Mouse (Mus musculus) ovary, postnatal 10 days (tissue): ENCODE measurements around the gene Rbm7.
A peak's percentile ranks its signal among the peaks of the same experiment; 100 is the strongest.
"Not testable (repeated sequence)": the region's sequence is repeated elsewhere in the genome, so short reads cannot be mapped to it uniquely, and the experiment has no call there.

ENCODE experiments used
- DNase-seq: peaks from one replicate; pipeline ENCODE4 v3.0.0; 2022; ENCODE audit warnings: low spot score

The Rbm7 gene

DNA sequence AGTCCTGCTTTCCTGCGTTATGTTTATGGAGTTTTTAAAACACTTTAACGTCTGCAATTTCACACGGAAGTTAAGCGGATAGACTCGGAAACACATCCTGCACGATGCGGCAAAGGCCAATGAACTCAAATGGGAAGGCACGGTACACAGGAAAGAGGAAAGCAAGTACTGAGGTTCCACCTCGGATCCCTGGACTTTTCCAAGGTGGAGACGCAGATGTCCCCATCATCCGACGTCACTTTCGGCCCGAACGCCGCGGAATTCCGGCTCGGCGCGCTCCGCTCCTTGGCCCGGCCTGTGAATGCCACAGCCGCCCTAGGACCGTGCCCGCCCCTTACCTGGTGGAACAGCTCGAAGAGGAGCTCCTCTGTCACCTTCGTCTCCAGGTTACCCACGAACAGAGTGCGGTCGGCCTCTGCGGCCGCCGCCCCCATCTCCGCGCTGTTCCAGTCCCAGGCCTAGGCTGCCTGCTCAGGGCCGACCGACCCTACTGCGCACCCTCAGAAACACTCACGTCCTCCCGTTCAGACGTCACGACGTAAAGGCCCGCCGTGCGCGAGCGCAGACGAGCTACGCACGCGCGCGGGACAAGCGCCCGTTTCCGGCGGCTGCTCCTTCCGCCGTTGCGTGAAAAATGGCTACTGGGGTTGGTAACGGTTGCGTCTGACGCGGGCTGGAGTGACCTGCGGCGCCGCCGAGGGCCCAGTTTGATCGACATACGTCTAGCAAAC, at the start of gene Rbm7, which contains the start of gene Gm5617:
Rbm7 (minus strand) TSS at position 483 of the 731 bp plus-strand sequence.
Gm5617 (plus strand) TSS at position 626 of the 731 bp plus-strand sequence.
- DNase-seq, result peak; percentile 88

- no peak for DNase-seq
Observed at GRCm38 (mm10) chr9:48538688-48539087, 43.6 kb upstream of the Rbm7 start.

DNA sequence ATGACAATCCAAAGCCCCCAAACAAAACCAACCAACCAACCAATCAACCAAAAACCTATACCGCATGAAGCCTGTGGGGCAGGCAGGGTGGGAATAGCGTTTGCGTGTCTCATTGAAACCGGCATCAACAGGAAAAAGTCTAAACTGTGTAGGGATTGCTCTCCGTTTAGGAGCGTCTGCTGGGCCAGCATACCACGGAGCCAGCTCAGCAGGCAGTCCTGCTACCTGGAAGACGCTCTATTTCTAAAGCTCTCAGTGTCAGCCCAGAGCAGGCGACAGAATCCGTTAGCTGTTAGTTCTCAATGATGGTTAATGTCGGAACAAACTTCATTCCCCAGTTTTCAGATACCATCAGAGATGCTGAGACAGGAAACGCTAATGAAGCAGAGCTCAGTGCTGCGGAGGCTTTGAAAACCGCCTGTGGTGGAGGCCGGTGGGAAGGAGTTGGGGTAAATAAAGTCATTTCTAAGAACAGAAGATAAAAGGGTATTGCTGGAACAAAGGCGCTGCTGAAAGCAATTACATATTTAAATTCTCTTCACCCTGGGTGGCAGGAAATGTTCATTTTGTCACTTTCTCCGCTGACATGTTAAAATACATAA, 43.0 kb upstream of the Rbm7 start:
- DNase-seq, result no peak

GRCm38 (mm10) chr9:48537616-48538015, 42.5 kb upstream of the Rbm7 start:
- not testable (repeated sequence) for DNase-seq

DNA sequence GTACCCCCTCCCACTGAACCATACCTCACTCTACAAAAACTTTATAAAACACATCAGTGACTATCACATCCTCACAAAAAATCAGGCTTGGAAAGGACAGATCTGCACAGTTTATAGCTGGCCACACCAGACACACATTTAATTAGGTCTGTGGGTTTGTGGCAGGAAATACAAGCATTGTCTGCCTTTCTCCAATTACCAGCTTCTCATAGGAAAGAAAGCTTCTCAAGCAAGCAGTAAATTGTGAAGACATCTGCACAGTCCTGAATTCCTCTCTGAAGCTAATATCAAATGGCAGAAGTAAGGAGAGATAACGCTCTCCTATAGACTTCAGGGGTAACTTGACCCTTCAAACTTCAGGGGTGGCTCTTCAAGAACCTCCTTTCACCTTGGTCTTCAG, 41.3 kb upstream of the Rbm7 start:
- no peak for DNase-seq

- no peak for DNase-seq
Observed at GRCm38 (mm10) chr9:48532730-48533129, 37.6 kb upstream of the Rbm7 start.

- no peak for DNase-seq
Observed at GRCm38 (mm10) chr9:48532203-48532602, 37.1 kb upstream of the Rbm7 start.

- no peak for DNase-seq
Observed at GRCm38 (mm10) chr9:48531294-48531693, 36.2 kb upstream of the Rbm7 start.

DNA sequence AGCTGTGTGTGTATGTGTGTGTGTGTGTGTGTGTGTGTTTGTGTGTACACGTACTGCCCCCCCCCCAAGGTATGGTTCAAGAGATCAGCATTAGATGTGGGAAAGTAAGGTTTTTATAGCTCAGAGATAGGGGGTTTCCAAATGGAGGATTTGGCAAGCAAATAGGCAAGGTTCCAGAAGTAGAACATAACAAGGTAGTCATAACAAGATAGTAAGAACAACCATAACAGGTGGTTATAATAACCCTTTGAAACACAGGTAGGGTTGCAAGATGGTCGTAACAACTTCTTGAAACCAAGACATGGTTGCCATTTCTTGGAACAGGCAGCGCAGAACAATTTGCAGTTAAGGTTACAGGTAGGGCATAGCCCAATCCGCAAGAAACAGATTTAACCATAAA, 31.4 kb upstream of the Rbm7 start:
- DNase-seq, result no peak

GRCm38 (mm10) chr9:48525566-48525965, 30.5 kb upstream of the Rbm7 start:
- DNase-seq, result no peak

DNA sequence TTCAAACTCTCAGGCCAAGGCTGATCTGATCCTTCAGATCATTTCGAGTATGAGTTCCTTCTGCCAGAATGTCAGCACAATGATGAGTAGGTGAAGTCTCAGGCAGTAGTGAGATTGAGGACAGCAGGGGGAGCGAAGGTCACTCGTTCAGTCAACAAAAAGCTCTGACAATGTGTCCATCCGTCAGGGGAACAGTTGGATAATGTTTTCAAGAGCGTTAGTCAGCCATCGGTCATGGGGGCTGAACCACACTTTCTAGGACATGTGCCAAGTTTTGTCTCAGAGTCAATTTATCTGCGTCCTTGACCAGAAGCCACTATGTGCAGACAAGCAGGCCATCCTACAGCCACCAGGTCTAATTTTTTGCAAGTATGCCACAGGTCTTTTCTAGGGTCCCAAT, 25.3 kb upstream of the Rbm7 start:
- DNase-seq, result not testable (repeated sequence)

- DNase-seq, result no peak
Observed at GRCm38 (mm10) chr9:48517372-48518130, 22.5 kb upstream of the Rbm7 start.

DNA sequence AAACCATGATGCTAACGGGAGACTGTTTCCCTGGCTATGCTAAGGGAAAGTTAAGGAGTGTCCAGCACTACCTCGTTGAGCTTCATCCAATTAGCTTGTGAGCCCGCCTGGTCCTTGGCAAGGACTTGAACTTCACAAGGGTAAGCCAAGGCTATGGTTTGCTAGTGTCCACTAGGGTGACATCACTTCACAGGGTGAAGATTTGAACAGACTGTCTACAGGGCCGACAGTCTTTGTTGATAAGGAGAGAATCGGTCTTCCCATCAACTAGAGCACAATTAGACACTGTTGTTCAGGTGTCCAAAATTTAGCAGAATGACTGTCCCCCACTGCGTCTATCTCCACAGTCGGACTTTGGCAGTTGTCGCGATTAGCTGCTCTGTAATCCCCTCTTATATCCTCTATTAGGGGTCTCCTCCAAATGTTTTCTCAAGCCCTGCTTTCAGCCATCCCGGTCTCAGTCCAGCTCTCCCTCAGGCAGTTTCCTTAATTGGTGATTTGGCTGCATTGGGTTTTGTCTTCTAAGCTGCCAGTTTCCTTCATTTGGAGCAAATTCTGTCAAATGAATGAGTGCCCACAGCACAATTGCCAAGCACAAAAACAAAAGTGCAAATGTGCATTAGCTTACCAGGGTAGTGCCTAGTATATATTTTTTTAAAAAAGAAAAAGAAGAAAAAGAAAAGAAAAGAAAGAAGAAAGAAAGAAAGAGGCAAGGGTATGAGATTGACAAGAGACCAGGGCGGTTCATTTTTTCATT, 21.7 kb upstream of the Rbm7 start:
- DNase-seq, result no peak

DNA sequence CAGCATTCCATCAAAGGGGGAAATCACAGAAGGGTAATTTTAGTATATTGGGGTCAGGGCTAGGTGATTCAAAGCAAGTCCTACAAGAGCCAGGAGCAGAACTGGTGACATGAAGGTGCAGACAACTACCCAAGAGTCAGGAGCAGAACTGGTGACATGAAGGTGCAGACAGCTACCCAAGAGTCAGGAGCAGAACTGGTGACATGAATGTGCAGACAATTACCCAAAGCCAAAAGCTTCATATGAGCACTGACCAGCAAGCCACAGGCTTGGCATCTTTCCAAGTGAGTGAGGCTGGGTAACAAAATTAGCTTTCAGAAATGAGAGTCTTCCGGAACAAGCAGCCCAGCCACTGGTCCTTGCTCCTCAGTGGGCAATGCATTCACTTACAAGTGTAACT, 20.2 kb upstream of the Rbm7 start:
- DNase-seq, result no peak

DNA sequence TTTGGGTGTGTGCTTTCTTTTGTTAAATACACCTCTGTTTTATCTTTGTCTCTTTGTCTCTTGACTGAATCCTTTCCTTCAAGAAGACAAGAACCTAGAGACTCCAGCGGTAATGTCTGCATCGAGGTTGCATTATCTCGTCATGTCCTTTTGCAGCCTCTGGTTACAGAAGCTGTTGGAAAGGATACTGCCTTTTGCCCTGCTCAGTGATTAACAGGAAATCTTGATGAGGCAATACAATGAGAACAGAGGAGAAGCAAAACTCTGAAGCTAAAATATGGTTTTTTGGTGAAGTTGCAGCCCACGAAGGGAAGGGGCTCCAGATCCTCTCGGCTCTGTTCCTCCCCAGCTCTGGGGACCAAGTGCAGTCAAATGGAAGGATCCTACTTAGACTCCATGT, 15.0 kb upstream of the Rbm7 start:
- DNase-seq, result no peak

- no peak for DNase-seq
Observed at GRCm38 (mm10) chr9:48504741-48505365, 9.8 kb upstream of the Rbm7 start.

DNA sequence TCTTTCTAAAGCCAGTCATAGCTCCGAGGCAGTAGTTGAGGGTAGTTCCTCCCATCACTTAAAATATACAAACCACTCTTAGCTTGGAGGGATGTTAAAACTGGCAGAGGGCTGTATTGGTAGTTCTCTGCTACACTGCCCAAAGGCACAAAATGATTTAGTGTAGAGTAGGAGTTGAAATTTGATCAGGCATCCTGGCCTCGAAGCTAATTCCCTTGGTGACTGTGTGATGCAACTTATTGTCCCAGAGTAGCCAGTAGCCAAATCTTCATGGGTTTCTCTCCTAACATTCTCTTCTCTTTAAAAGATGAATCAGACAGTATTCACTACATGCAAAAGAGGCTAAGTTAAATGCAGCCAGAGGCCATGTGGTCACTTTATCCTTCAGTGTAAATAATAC, 7.9 kb upstream of the Rbm7 start:
- DNase-seq, result no peak

GRCm38 (mm10) chr9:48501192-48501591, 6.1 kb upstream of the Rbm7 start:
- no peak for DNase-seq

DNA sequence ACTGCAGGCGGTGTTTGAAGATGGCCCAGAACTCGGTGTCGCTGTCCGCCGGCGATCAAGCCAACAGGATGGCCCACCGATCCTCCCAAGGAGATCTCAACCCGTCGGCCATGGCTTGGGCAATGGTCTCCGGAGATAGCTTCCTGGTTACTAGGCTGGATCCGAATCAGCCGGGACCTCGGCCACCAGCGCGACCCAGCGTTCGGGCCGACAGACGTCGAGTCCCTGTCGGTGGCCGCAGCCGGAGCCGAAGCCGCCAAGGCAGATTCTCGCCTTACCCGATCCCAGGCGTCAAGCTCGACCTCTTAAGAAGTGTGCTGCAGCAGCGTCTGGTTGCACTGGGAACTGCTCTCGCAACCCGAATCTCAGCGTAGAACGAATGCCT, 441 bp upstream of the Rbm7 start:
- no peak for DNase-seq

GRCm38 (mm10) chr9:48481214-48482134, 13.6 kb downstream of the Rbm7 start:
- DNase-seq, result no peak
